Mouse (Mus musculus): Measurements from ENCODE around the gene Cwc22.
A peak's percentile ranks its signal among the peaks of the same experiment; 100 is the strongest.

The Cwc22 gene

DNA sequence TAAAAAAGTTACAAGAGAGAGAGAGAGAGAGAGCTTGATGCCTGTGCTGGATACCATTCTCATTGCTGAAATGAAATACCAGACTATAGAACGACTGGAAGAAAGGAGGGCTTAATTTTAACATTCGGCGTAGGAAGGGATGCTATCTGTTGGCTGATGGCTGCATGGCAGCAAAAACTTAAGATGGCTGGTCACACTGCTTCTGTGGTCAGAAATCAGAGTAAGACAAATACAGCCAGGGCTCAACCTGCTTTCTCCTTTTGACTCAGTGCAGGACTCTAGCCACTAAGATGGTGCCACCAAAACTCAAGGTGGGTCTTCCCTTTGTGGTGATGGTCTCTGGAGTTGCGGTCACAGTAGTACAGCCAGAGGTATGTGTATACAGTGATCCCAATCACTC lies 70.7 kb downstream of the Cwc22 start:
- no peak for DNase-seq (ENCODE audit: low spot score in 2 of 2)

DNA sequence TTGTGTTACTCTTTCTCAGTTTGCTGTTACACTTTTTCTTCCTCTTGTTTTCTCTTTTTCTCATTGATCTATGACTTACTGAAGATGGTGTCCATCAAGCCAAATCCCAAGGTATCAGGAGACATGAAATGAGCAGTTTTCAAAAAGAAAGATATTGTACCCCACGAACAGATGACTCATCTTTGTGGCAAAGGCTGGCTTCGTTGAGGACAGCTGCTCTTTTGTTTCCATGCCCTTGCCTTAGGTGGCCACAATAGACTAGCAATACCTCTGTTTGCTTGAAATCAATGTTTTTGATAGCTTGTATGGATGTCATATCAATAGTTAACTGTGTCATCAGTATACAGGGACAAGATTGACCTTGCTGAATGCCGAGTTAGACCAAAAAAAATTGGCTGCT lies 71.5 kb downstream of the Cwc22 start:
- DNase-seq (ENCODE audit: low spot score in 2 of 2), result no peak

DNA sequence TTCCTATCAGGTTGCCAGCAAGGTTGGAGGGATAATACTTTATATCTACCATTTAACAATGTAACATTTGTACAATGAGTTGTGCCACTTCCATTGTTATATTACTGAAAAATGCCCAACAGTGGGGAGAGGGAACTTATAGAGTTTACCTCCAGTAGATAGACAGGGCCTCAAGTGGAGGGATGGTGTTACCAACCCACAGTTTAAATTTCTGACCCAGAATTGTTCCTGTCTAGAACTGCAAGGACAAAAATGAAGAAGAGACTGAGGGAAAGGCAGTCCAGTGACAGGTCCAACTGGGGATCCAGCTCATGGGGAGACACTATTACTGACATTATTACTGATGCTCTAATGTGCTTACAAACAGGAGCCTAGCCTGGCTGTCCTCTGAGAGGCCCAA lies 72.4 kb downstream of the Cwc22 start:
- DNase-seq (ENCODE audit: low spot score in 2 of 2), result no peak

DNA sequence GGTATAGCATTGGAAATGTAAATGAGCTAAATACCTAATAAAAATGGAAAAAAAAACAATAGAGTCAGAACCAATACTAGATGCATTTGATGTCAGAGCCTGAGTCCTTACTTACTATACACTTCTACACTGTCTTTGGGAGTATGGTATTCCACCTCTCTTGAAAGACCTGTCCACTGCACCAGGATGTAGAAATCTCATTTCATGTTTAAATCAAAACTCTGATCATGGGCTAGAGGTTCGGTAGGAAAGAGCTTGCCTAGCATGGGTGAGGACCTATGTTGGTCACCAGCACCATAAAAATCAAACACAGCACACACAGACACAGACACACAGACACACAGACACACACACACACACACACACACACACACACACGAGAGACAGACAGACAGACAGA lies 73.5 kb downstream of the Cwc22 start:
- no peak for DNase-seq (ENCODE audit: low spot score in 2 of 2)

DNA sequence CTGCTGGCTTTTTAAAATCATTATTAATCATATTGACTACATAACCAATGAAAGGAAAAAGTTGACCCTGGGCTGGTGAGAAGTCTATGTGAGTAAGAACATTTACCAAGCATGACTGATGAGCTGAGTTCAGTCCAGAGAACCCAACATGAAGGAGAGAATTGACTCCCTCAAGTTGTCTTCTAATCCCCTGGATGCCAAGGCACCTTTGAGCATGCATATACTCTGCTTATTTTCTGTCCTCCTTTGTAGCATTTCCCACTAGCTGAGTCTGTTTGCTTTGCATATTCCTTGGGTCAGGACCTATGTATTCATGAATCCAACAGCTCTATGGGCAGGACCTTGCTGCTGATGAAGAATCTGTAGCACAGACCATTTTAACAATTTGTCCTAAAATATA lies 75.0 kb downstream of the Cwc22 start:
- no peak for DNase-seq (ENCODE audit: low spot score in 2 of 2)

DNA sequence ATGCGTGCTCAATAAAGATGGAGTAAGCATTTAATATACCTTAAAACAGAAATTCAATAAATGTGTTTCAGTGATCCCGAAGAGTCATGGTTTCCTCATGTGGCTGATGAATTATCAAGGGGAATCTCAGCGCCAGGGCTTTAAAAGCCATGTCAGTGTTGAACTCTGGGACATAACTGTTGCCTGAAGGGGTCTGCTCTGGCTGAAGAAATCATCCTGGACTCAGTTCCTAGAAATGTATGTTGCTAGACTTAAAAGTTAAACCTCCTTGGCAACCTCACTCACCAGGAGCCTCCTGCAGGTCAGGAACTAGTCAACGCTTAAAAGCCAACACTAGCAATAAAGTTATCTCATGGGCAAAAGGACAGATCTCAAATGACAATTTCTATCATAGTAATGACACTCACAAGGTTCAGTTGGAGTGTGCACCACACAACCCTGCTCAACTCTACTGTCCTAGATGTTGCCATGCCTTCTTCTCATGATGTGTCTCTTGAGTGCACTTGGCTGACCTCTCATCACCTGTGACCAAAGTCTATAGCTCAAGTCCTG lies 76.4 kb downstream of the Cwc22 start:
- no peak for DNase-seq (ENCODE audit: low spot score in 2 of 2)

DNA sequence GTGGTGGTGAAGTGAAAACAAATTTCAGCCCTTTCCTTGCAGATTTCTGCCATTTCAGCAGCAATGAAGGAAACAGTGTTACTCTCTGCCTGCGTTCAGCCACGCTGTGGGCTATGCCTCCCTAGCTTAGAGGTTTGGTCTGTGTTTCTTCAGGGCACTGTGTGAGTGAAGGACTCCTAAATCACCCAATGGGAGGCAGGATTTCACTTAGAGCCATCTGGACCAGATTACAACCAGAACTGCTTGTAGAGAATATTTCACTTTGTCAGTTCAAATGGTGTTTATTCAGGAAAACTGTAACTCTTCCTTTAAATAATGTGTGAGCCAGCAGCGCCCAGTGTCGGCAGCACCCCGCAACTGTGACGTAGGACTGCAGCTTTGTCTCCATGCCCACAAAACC lies 82.2 kb downstream of the Cwc22 start:
- peak; percentile 21 to 49 for DNase-seq (ENCODE audit: low spot score in 2 of 2)

DNA sequence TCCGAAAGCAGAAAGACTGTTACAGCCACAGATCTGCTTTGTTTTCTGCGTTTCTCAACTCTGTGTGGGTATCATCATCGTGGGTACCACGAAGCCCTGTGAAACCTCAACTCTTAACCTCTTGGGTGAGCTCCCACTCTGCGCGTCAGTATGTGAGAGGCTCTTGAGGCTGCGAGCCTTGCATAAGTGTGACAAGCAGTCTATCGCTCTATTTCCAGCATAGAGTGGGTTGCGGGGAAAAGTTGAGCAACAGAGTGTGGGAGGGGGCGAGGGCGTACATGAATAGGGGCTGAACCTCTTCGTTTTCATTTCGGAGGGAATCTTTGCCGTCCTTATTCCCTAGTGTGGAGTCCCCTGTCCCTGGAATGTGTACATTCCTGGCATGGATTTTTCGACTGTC lies 82.7 kb downstream of the Cwc22 start:
- peak; percentile 53 to 55 for DNase-seq (ENCODE audit: low spot score in 2 of 2)

DNA sequence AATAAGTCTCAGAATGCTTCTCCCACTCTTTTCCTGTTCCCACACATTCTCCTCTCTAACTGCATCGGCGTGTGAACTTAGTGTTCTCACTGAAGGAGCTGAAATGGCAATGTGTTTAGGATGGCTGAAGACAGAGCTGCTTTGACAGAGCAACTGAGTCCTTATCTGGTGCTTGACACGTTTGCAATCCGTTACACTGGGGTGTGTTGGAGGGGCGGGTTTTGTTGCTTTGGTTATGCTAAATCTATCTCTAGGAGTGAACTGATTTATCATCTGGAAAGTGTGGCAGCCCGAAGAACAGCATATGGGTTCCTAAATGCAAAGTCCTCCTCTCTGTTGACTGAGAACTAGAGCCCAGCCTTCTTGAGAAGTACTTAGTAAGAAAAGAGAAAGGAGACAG lies 104.7 kb downstream of the Cwc22 start:
- peak; percentile 61 to 69 for DNase-seq (ENCODE audit: low spot score in 2 of 2)

DNA sequence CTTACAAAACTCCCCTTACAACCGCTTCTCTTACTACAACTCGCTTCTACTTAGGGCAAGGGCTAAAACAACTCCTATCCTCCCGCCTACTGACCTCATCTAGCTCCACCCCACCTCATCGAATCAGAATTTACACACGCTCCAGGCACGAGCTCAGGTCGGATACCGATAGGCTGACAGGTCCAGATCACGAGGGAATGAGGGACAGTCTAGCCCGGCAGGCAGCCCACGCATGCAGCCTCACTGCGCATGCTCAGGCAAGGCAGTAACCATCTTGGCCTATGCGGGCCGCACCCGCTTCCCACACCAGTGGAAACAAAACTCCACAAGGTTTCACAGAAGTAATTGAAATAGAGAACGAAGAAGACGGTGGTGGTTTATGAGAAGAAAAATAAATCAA lies 106.6 kb downstream of the Cwc22 start:
- DNase-seq (ENCODE audit: low spot score in 2 of 2), result no peak

DNA sequence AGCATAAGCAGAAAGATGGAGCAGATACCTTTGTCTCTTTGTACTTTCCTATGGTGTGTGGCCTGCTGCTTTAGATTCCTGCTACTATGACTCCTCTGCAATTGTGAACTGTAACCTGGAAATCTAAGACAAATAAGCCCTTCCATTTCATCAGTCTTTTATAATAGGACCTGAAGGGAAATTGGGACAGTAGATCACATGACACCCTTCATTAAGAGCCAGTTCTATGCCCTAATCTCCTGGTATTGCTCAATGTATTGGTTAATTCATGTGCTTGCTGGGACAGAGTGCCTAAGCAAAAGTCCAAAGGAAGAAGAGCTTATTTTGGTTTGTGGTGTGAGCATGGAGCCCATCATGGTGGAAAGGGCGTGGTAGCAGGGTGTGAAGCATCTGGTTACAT lies 107.5 kb downstream of the Cwc22 start:
- no peak for DNase-seq (ENCODE audit: low spot score in 2 of 2)

DNA sequence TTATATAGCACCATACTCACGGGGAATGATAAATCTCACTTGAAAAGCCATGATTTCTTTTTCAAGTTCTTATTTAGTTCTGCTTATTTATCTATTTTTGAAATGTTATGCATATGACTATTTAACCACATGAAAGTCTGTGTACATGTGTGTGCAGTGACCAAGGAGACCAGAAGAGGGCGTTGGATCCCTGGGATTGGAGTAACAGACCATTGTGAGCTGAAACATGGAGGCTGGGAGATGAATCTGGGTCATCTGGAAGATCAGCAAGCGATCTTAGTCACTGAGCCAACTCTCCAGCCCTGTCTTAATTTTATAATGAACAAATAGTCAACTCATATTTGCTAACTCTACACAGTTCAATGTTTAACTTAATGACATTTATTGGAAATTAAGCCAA lies 110.4 kb downstream of the Cwc22 start:
- DNase-seq (ENCODE audit: low spot score in 2 of 2), result no peak
